Mouse (Mus musculus): ENCODE data around the gene Nipal1. TPM values are rescaled to one million over a fixed set of nuclear protein-coding genes. Genes with fewer than 3 reads are reported as not detected.

Gene Nipal1
- total RNA-seq, 2 experiments from 2014 or later: not detected

DNA sequence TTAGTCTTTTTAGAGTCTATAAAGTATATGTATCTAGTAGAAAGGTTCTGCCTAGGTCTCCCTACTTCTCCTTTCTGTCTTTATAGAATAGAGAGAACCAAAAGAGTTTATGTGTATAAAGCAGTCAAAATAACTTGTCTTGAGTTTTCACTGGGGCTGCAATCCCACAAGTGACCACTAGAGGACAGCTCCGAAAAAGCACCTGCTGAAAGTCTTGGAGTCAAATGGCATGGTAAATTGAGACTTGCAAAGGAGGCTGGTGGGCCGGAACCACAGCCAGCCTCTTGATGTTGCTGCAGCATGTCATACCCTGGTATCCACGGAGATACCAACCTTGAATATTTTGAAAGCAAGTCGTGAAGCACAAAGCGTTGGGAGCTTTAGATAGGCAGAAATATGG, 17.7 kb downstream of the Nipal1 start:
- DNase-seq: peak; percentile 8 to 73

GRCm38 (mm10) chr5:72666428-72666827, 18.8 kb downstream of the Nipal1 start:
- DNase-seq: no peak

DNA sequence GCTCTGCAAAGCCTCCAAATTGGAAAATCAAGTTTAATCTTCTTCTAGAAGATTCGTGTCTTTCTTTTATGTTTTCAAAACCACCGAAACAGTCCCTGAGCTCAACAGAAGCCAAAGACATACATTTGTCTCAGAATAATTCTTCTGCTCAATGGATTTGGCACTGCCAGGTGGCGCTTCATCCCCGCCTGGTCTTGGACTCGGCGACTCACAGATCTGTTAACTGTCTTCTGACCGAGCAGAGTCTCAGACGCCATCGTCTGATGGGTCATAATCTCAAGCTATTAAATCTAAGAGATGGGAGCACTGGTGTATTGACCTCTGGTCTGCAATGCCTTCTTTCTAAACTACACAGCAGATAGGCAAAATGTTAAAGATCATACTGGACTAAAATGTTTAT, 20.8 kb downstream of the Nipal1 start:
- no peak for DNase-seq

DNA sequence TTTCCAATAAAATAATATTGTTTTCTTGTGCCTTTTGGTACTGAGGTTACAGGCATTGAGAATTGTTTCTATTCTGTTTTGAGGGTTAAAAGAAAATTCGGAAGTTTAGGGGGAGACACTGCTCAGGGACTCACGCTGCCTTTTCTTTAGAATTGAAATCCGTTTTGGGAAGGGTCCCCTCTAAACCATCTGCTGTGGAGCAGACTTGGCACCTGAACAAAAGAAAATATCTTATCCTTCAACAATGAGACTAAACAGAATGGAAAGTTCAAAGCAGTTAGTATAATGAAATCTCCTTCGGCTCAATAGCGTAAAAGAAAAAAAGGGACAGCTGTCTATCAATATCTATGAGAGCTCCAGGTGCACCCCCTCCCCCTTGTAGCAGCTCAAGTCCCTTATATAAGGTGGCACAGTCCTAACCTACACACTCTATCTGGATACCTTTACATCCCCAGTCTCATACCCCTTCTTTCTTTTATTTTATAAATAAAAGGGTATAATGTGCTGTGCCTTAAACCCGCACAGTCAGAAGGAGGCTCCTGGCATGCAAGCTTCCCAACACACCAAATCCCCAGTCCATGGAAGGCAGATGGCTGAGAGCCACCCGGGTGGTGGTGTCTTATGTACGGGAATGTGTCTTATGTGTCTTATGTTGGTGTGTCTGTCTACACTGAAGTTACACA, 23.6 kb downstream of the Nipal1 start:
- no peak for DNase-seq

- DNase-seq: no peak
Observed at GRCm38 (mm10) chr5:72674994-72675542, 27.5 kb downstream of the Nipal1 start.

- no peak for DNase-seq
Observed at GRCm38 (mm10) chr5:72681451-72681850, 33.9 kb downstream of the Nipal1 start.

DNA sequence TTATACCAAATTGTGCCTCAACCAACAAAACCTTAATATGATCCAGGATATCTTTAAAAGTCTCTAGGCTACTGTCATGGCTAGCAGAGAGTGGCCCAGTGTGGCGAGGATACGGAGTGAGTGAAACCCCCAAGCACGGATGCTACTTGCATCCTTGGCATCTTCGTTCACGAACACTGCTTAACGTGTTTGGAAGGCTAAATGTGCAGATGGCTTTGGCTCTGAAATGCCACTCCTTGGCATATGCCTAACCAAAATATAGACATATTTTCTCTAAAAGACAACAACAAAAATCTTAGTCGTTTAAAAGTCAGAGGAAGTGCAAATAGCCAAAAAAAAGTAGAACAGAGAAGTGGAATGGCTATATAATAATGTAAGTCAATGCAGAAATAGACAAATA, 42.0 kb downstream of the Nipal1 start:
- DNase-seq: no peak

GRCm38 (mm10) chr5:72690516-72690915, 42.9 kb downstream of the Nipal1 start:
- DNase-seq: no peak

DNA sequence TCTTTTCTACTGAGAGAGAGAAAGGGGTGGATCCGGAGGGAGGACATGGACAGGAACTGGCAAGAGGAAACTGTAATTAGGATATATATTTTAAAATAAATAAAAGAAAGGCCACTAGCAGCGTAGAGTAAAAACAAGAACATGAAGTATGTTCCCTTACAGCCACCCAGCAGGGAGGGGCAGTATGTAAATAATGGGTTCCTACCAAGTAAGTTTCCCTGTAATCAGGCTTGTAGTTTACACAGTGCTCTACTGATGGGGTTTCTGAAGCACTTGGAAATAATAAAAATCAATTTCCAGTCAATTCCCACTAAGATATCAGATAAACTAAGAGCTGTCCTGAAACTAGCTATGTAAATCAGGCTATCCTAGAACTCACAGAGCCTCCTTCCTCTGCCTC, 47.1 kb downstream of the Nipal1 start:
- no peak for DNase-seq

DNA sequence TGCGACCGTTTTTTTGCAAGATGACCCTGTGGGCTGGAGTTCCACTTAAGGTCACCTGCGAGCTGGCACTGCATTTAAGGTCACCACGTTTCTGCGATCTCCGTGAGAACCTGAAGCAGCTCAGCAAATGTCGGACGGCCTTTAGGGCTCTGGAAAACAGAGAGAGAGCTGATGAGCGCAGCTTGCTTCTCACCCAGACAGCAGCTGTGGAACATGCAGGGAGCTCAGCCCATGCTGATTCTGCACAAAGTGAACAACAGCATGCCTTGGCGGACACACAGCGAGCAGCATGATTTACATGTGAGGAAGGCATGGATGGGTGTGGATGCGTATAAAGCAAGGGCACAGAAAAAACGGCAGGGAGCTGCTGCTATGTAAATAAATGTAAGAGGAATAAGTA, 48.9 kb downstream of the Nipal1 start:
- no peak for DNase-seq

DNA sequence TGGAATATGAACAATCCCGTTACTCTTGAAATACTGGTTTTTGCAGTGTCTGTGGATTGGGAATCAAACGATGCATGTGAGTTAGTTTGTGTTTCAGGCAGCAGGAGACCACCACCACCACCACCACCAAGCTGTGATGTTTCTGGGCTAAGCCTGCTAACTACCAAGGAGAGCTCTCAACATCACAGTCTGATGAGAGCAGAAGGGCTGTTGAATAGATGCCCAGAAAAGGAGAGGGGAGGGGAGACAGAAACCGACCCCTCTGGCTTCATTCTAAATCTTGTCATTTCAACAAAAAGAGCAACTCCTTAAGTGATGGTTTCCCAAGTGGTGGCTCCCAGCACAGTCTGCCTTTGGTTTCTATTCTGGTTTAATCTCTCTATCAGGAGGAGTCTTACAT, 50.7 kb downstream of the Nipal1 start:
- DNase-seq: no peak

- DNase-seq: no peak
Observed at GRCm38 (mm10) chr5:72698818-72699499, 51.4 kb downstream of the Nipal1 start.

GRCm38 (mm10) chr5:72699500-72699818, 51.9 kb downstream of the Nipal1 start:
- no peak for DNase-seq

GRCm38 (mm10) chr5:72702202-72702601, 54.6 kb downstream of the Nipal1 start:
- DNase-seq: no peak

DNA sequence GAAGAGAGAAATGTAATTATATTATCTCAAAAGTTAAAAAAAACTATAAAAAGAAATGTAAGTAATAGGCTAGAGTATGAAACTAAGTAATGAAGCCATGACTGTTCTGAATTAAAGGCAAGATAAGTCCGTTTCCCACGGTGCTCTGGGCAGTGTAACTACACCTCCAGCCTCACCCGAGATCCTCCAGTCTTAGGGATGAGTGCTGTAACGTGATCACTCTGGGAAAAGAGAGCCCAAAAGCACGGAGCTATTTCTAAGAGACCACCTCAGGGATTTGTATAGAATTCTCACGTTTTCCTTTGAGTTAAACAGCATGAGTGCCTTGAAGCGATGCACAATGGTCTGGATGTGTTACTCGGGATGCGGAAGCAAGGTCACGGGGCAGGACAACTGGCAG, 58.5 kb downstream of the Nipal1 start:
- DNase-seq: no peak

- no peak for DNase-seq
Observed at GRCm38 (mm10) chr5:72706722-72707121, 59.1 kb downstream of the Nipal1 start.

DNA sequence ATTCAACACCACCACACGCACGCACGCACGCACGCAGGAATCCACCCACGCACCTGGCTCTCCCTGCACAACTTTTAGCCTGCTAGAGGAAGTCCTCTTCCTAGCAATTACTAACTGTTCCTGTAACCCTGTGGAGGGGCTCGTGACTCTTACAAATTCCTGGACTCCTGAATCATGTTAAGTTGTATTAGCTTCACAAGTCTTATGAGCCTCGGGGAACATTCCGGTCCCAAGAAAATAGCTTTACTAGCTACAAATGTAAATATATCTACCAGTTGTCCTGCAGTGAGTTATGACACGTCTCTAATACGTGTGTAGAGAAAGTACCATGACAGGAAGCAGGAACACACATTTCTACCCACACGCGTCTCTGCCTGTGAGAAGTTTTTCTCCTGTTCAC, 61.9 kb downstream of the Nipal1 start:
- no peak for DNase-seq

DNA sequence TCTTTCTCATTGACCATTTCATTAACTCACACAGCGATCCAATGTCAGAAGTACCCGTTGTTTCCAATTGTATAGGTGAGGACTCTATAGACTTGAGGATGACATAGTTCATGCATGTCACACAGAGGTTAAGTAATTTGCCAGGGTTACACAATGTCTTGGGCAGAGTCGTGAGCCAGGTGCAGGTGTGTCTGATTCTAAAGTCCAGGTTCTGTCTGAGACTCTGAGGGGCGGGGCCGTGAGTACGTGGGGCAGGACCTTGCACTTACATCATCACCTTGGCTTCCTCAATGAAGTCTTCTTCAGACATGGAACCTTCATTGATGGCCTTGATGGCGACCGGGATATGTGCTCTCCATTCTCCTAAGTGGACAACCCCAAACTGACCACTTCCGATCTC, 62.4 kb downstream of the Nipal1 start:
- no peak for DNase-seq

DNA sequence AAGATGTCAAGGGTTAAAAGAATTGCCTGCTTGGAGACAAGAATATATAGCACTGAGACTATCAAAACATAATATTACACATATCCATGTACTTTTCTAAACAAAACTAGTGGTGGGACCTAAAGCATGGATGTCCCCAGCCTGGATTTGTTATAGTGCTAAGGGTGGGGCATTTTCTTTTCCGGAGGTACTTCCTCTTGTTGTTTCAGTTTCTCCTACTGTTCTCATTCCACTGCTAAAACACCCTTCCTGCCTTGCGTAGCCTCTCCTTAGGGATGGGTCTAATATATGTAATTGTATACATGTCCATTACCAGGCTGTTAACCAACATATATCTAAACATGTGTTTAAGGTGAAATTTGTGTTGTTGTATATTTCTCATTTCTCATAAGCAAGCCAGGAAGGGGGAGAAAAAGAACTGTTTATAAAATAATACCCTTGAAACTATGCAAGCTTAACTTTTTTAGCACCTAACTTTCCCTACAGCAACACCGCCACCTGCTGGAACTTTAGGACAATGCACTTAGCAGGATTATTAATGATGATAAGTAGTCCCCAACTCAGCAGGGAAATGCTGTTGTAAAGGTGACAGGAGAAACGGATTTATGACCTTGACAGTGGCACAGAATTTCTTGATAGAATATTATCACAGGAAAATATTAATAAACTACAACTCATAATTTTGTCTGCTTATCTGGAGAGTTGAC, 63.1 kb downstream of the Nipal1 start:
- peak; percentile 42 to 83 for DNase-seq

DNA sequence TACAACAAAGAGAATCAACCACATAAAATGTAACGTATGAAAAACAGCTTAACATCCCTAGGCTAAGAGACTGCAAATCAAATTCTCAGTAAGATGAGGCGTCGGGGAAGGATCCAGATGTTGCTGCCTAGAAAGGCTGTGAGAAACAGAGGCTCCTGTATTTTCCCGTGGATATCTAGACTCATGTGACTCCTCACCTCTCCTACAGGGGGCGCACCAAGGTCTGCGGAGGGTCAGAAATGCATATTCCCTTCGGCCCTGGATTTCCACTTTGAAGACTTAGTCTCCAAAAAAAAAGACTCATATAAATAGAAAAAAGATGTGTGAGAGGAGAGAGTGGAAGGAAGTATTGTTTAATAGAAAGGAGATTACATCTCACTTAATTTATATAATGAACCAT, 73.0 kb downstream of the Nipal1 start:
- no peak for DNase-seq

Measured in heart, adult 18-20 months (tissue).